Mouse (Mus musculus) megakaryocyte, embryonic 14.5 days (primary cell): ENCODE results near the gene Tipin.

Experiments
- FLI1 ChIP-seq: IDR thresholded peaks from 2 replicates; pipeline ENCODE4 v1.6.1; 2012; ENCODE audit warnings: low read length, inconsistent platforms, mixed read lengths
- GATA1 ChIP-seq: IDR thresholded peaks from 3 replicates; pipeline ENCODE4 v1.6.1; 2012; ENCODE audit warnings: mixed read lengths, low read length, inconsistent platforms, borderline replicate concordance

DNA sequence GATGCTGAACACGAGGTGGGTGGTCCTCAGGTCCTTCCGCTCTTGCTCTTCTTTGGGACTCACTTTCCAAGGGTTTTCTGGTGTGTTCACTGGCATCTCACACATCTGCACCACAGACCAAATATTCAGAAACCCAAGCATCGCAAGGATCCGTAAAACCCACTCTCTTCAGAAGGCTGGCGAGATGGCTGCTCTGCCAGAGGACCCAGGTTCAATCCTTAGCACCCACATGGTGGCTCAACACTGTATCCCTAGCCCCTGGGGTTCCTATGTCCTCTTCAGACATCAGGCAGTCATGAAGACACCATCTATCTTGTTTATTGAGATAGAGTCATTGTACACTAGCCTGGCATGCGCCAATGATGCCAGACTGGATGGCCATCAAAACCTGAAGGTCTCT, 33.3 kb downstream of the Tipin start:
- TF ChIP-seq GATA1 (no peak), FLI1 (no peak)
